Mouse (Mus musculus): Measurements from ENCODE around the gene Akip1. TPM values are rescaled to one million over a fixed set of nuclear protein-coding genes. Genes with fewer than 3 reads are reported as not detected.
A peak's percentile ranks its signal among the peaks of the same experiment; 100 is the strongest.

Akip1 gene
- polyA plus RNA-seq, 1 experiment from 2014 or later, result 42.7 TPM

- Histone ChIP-seq H3K4me3 (replicated peaks; ENCODE audit: low read length) (no peak overlapping the region), H3K27me3 (ENCODE audit: control insufficient read depth, insufficient read depth, low read length) (no peaks in the 10 kb centered on the region), H3K9me3 (replicated peaks; ENCODE audit: control insufficient read depth, low read length) (no peaks in the 10 kb centered on the region), H3K27ac (ENCODE audit: low read length) (peak overlapping the region; percentile 60), H3K4me2 (ENCODE audit: low read depth, low read length) (no peak overlapping the region), H3K9ac (ENCODE audit: low read length) (no peak overlapping the region), H3K36me3 (ENCODE audit: control insufficient read depth, insufficient read depth, low read length) (no peaks in the 10 kb centered on the region), H3K4me1 (ENCODE audit: control insufficient read depth, insufficient read depth, low read length) (peaks cover 20% of the 10 kb centered on the region)
- ATAC-seq (ENCODE audit: insufficient read depth, low FRiP score), result no peak
- WGBS, result 46% methylated on average over 4 of the region's 4 CpGs
Observed at GRCm38 (mm10) chr7:109674944-109675628, 28.4 kb upstream of the Akip1 start.

- Histone ChIP-seq H3K4me1 (ENCODE audit: control insufficient read depth, insufficient read depth, low read length) (0 out of 2 replicates have a peak, but pooled peaks cover 5% of the 10 kb centered on the region), H3K9me3 (replicated peaks; ENCODE audit: control insufficient read depth, low read length) (no peaks in the 10 kb centered on the region), H3K4me3 (replicated peaks; ENCODE audit: low read length) (no peak overlapping the region), H3K27ac (ENCODE audit: low read length) (no peak overlapping the region), H3K36me3 (ENCODE audit: control insufficient read depth, insufficient read depth, low read length) (no peaks in the 10 kb centered on the region), H3K4me2 (ENCODE audit: low read depth, low read length) (no peak overlapping the region), H3K9ac (ENCODE audit: low read length) (no peak overlapping the region), H3K27me3 (ENCODE audit: control insufficient read depth, insufficient read depth, low read length) (no peaks in the 10 kb centered on the region)
- 88% methylated on average over 2 of the region's 2 CpGs for WGBS
- no peak for ATAC-seq (ENCODE audit: insufficient read depth, low FRiP score)
Observed at GRCm38 (mm10) chr7:109680284-109680683, 23.2 kb upstream of the Akip1 start.

DNA sequence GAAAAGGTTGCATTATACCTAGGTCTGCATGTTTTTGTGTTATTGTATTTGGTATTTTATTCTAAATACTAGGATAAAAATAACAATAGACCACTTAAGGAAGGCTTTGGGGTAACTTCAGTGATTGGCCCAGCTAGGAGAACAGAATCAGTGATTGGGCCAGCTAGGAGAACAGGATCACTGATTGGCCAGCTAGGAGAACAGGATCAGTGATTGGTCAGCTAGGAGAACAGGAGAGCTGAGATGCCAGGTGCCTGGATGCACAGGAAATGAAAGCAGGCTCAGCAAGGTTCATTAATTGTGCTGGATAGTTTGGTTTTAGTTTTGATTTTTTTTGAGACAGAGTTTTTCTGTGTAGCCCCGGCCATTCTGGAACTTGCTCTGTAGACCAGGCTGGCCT, 22.6 kb upstream of the Akip1 start:
- no peak for ATAC-seq (ENCODE audit: insufficient read depth, low FRiP score)
- Histone ChIP-seq H3K9me3 (replicated peaks; ENCODE audit: control insufficient read depth, low read length) (no peaks in the 10 kb centered on the region), H3K27me3 (ENCODE audit: control insufficient read depth, insufficient read depth, low read length) (no peaks in the 10 kb centered on the region), H3K4me3 (replicated peaks; ENCODE audit: low read length) (no peak overlapping the region), H3K36me3 (ENCODE audit: control insufficient read depth, insufficient read depth, low read length) (no peaks in the 10 kb centered on the region), H3K4me1 (ENCODE audit: control insufficient read depth, insufficient read depth, low read length) (0 out of 2 replicates have a peak, but pooled peaks cover 2% of the 10 kb centered on the region), H3K27ac (ENCODE audit: low read length) (no peak overlapping the region), H3K9ac (ENCODE audit: low read length) (no peak overlapping the region), H3K4me2 (ENCODE audit: low read depth, low read length) (no peak overlapping the region)
- WGBS, result 93% methylated on average over 1 of the region's 1 CpGs

- no peaks in the 10 kb centered on the region for H3K36me3 ChIP-seq (ENCODE audit: control insufficient read depth, insufficient read depth, low read length)
- H3K4me1 ChIP-seq (ENCODE audit: control insufficient read depth, insufficient read depth, low read length), result 0 out of 2 replicates have a peak, but pooled peaks cover 3% of the 10 kb centered on the region
- H3K4me2 ChIP-seq (ENCODE audit: low read depth, low read length), result peak overlapping the region; percentile 10; the same call in 1 of the 2 replicates
- 21% methylated on average over 9 of the region's 9 CpGs for WGBS
- no peak for ATAC-seq (ENCODE audit: insufficient read depth, low FRiP score)
- no peaks in the 10 kb centered on the region for H3K9me3 ChIP-seq (replicated peaks; ENCODE audit: control insufficient read depth, low read length)
- no peak overlapping the region for H3K9ac ChIP-seq (ENCODE audit: low read length)
- H3K27ac ChIP-seq (ENCODE audit: low read length), result no peak overlapping the region
- no peaks in the 10 kb centered on the region for H3K27me3 ChIP-seq (ENCODE audit: control insufficient read depth, insufficient read depth, low read length)
- H3K4me3 ChIP-seq (replicated peaks; ENCODE audit: low read length), result no peak overlapping the region
Observed at GRCm38 (mm10) chr7:109686585-109687128, 16.8 kb upstream of the Akip1 start.

DNA sequence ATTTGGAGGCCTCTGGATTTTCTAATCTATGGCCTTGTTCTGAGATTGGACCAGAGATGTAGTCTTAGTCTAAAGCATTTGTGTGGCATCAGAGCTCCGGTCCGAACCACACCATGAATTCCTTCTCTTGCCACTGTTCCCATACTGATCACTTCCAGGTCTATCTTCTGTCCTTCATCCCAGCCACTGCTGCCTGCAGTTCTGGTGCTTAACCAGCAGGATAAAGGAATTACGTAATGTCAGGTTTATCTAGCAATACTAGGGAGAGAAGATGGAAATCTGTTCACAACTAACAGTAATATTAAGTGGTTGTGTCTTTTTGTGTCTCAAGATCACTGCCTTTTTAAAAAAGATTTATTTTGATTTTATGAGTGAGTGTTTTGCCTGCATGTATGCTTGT, 13.4 kb upstream of the Akip1 start:
- ATAC-seq (ENCODE audit: insufficient read depth, low FRiP score), result no peak
- Histone ChIP-seq H3K4me3 (replicated peaks; ENCODE audit: low read length) (no peak overlapping the region), H3K9me3 (replicated peaks; ENCODE audit: control insufficient read depth, low read length) (no peaks in the 10 kb centered on the region), H3K27ac (ENCODE audit: low read length) (no peak overlapping the region), H3K9ac (ENCODE audit: low read length) (no peak overlapping the region), H3K4me1 (ENCODE audit: control insufficient read depth, insufficient read depth, low read length) (0 out of 2 replicates have a peak, but pooled peaks cover 3% of the 10 kb centered on the region), H3K36me3 (ENCODE audit: control insufficient read depth, insufficient read depth, low read length) (no peaks in the 10 kb centered on the region), H3K27me3 (ENCODE audit: control insufficient read depth, insufficient read depth, low read length) (no peaks in the 10 kb centered on the region), H3K4me2 (ENCODE audit: low read depth, low read length) (no peak overlapping the region)
- 87% methylated on average over 3 of the region's 3 CpGs for WGBS

DNA sequence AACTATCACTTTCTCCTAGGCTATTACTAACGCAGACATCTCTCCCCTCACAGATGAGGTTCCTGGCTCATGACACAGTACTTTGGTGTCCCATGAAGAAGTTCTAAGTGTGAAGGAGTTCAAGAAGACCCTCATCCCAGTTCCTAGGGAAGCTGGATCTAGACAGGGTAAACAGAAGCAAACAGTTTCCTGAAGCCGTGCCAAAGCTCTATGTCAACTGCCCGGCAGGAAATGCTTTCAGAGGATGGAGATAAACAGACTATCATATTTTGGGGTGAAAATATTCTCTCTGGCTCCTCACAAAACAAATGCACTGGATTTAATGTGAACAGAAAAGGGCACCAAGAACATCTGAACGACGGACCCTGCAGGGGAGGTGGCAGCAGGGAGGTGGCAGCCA, 12.5 kb upstream of the Akip1 start:
- H3K4me1 ChIP-seq (ENCODE audit: control insufficient read depth, insufficient read depth, low read length), result 0 out of 2 replicates have a peak, but pooled peaks cover 3% of the 10 kb centered on the region
- no peaks in the 10 kb centered on the region for H3K36me3 ChIP-seq (ENCODE audit: control insufficient read depth, insufficient read depth, low read length)
- peak overlapping the region; percentile 25; the same call in 1 of the 2 replicates for H3K27ac ChIP-seq (ENCODE audit: low read length)
- no peaks in the 10 kb centered on the region for H3K27me3 ChIP-seq (ENCODE audit: control insufficient read depth, insufficient read depth, low read length)
- H3K4me3 ChIP-seq (replicated peaks; ENCODE audit: low read length), result no peak overlapping the region
- ATAC-seq (ENCODE audit: insufficient read depth, low FRiP score), result no peak
- WGBS, result 61% methylated on average over 5 of the region's 5 CpGs
- no peak overlapping the region for H3K9ac ChIP-seq (ENCODE audit: low read length)
- no peak overlapping the region for H3K4me2 ChIP-seq (ENCODE audit: low read depth, low read length)
- H3K9me3 ChIP-seq (replicated peaks; ENCODE audit: control insufficient read depth, low read length), result no peaks in the 10 kb centered on the region

- Histone ChIP-seq H3K27me3 (ENCODE audit: control insufficient read depth, insufficient read depth, low read length) (no peaks in the 10 kb centered on the region), H3K9ac (ENCODE audit: low read length) (no peak overlapping the region), H3K4me2 (ENCODE audit: low read depth, low read length) (no peak overlapping the region), H3K36me3 (ENCODE audit: control insufficient read depth, insufficient read depth, low read length) (no peaks in the 10 kb centered on the region), H3K9me3 (replicated peaks; ENCODE audit: control insufficient read depth, low read length) (no peaks in the 10 kb centered on the region), H3K4me1 (ENCODE audit: control insufficient read depth, insufficient read depth, low read length) (0 out of 2 replicates have a peak, but pooled peaks cover 3% of the 10 kb centered on the region), H3K27ac (ENCODE audit: low read length) (no peak overlapping the region), H3K4me3 (replicated peaks; ENCODE audit: low read length) (no peak overlapping the region)
- no peak for ATAC-seq (ENCODE audit: insufficient read depth, low FRiP score)
- 85% methylated on average over 13 of the region's 13 CpGs for WGBS
Observed at GRCm38 (mm10) chr7:109694576-109695338, 8.7 kb upstream of the Akip1 start.

GRCm38 (mm10) chr7:109695339-109695726, 8.2 kb upstream of the Akip1 start:
- no peak overlapping the region for H3K9ac ChIP-seq (ENCODE audit: low read length)
- no peak for ATAC-seq (ENCODE audit: insufficient read depth, low FRiP score)
- H3K27me3 ChIP-seq (ENCODE audit: control insufficient read depth, insufficient read depth, low read length), result no peaks in the 10 kb centered on the region
- 0 out of 2 replicates have a peak, but pooled peaks cover 2% of the 10 kb centered on the region for H3K9me3 ChIP-seq (replicated peaks; ENCODE audit: control insufficient read depth, low read length)
- H3K4me2 ChIP-seq (ENCODE audit: low read depth, low read length), result no peak overlapping the region
- no peak overlapping the region for H3K4me3 ChIP-seq (replicated peaks; ENCODE audit: low read length)
- H3K4me1 ChIP-seq (ENCODE audit: control insufficient read depth, insufficient read depth, low read length), result 0 out of 2 replicates have a peak, but pooled peaks cover 3% of the 10 kb centered on the region
- H3K36me3 ChIP-seq (ENCODE audit: control insufficient read depth, insufficient read depth, low read length), result no peaks in the 10 kb centered on the region
- no peak overlapping the region for H3K27ac ChIP-seq (ENCODE audit: low read length)
- WGBS, result 88% methylated on average over 10 of the region's 10 CpGs

GRCm38 (mm10) chr7:109700213-109700612, 3.3 kb upstream of the Akip1 start:
- peaks cover 15% of the 10 kb centered on the region for H3K4me1 ChIP-seq (ENCODE audit: control insufficient read depth, insufficient read depth, low read length)
- no peaks in the 10 kb centered on the region for H3K27me3 ChIP-seq (ENCODE audit: control insufficient read depth, insufficient read depth, low read length)
- H3K9ac ChIP-seq (ENCODE audit: low read length), result no peak overlapping the region
- H3K4me3 ChIP-seq (replicated peaks; ENCODE audit: low read length), result no peak overlapping the region
- H3K9me3 ChIP-seq (replicated peaks; ENCODE audit: control insufficient read depth, low read length), result 0 out of 2 replicates have a peak, but pooled peaks cover 3% of the 10 kb centered on the region
- ATAC-seq (ENCODE audit: insufficient read depth, low FRiP score), result no peak
- no peak overlapping the region for H3K27ac ChIP-seq (ENCODE audit: low read length)
- H3K36me3 ChIP-seq (ENCODE audit: control insufficient read depth, insufficient read depth, low read length), result no peaks in the 10 kb centered on the region
- no peak overlapping the region for H3K4me2 ChIP-seq (ENCODE audit: low read depth, low read length)

Measured in stomach, embryonic 16.5 days (tissue).